ENCODE assay signal across 28 mouse cellular contexts in the genomic region with DNA sequence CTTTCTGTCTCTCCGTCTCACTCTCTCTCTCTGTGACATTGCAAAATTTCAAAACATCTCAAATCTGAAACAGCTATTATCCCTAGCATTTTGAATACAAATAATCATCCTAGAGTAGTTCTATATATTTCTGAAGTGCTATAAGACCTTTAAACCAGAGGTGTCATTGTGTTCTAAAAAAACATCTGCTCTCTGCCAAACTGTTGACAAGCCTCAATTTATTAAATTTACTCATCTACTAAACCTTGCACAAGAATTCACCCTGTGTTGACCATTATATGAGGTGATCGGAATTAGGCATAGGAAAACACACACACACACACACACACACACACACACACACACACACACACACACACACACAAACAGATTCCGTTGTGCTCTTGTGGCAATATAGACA.
"Had no signal": no experiment of that assay in that cellular context is flagged by ENCODE, and none has a peak within 500 bp of the region (broad histone marks: within the 10 kb centered on the region; RNA-seq: fewer than 3 reads in every experiment).

No protein-coding gene starts in this region.

- H3K36me3 ChIP-seq: embryonic facial prominence, embryonic 10.5 days; embryonic facial prominence, embryonic 12.5 days; embryonic facial prominence, embryonic 13.5 days; embryonic facial prominence, embryonic 15.5 days; forebrain, embryonic 10.5 days; forebrain, embryonic 12.5 days; forebrain, embryonic 15.5 days had no signal

- H3K9ac ChIP-seq: embryonic facial prominence, embryonic 12.5 days; embryonic facial prominence, embryonic 13.5 days; embryonic facial prominence, embryonic 15.5 days; forebrain, embryonic 12.5 days; forebrain, embryonic 13.5 days; forebrain, embryonic 15.5 days; forebrain, postnatal 0 days had no signal

- H3K27ac ChIP-seq: embryonic facial prominence, embryonic 10.5 days; embryonic facial prominence, embryonic 12.5 days; embryonic facial prominence, embryonic 13.5 days; embryonic facial prominence, embryonic 15.5 days; forebrain, embryonic 10.5 days; forebrain, embryonic 12.5 days; forebrain, embryonic 13.5 days; forebrain, embryonic 15.5 days; gastrocnemius, adult 2 months had no signal

- DNase-seq: cerebellum, adult 18-20 months; cerebellum, adult 2 months; cerebellum, adult 8-10 months; cerebellum, adult 9-10 months; cerebellum, adult 9-11 months; cerebellum, postnatal 10 days; cerebellum, postnatal 14 days; cerebellum, postnatal 25 days; cerebellum, postnatal 36 days; embryo, embryonic 11 days; forebrain, postnatal 0 days; gastrocnemius, adult 2 months; gastrocnemius, postnatal 10 days; gastrocnemius, postnatal 14 days; gastrocnemius, postnatal 25 days; gastrocnemius, postnatal 36 days; heart, adult 11 months had no signal

- H3K27me3 ChIP-seq: embryonic facial prominence, embryonic 12.5 days; embryonic facial prominence, embryonic 13.5 days; embryonic facial prominence, embryonic 15.5 days; forebrain, embryonic 12.5 days; forebrain, embryonic 13.5 days; forebrain, embryonic 15.5 days had no signal

- H3K4me3 ChIP-seq: embryonic facial prominence, embryonic 10.5 days; embryonic facial prominence, embryonic 12.5 days; embryonic facial prominence, embryonic 13.5 days; embryonic facial prominence, embryonic 15.5 days; erythroblast, embryonic 14.5 days; forebrain, embryonic 10.5 days; forebrain, embryonic 12.5 days; forebrain, embryonic 13.5 days; forebrain, embryonic 15.5 days; gastrocnemius, adult 2 months had no signal

- H3K4me1 ChIP-seq: embryonic facial prominence, embryonic 12.5 days; forebrain, embryonic 12.5 days had no signal

- ATAC-seq: forebrain, embryonic 13.5 days; forebrain, embryonic 14.5 days; forebrain, embryonic 15.5 days; forebrain, embryonic 16.5 days; forebrain, postnatal 0 days had no signal

- H3K4me2 ChIP-seq: embryonic facial prominence, embryonic 12.5 days; embryonic facial prominence, embryonic 13.5 days; embryonic facial prominence, embryonic 15.5 days; forebrain, embryonic 12.5 days; forebrain, embryonic 13.5 days; forebrain, embryonic 15.5 days had no signal

- H3K9me3 ChIP-seq: embryonic facial prominence, embryonic 12.5 days; embryonic facial prominence, embryonic 15.5 days had no signal
